Mouse (Mus musculus): ENCODE measurements around the gene Nnmt.

The Nnmt gene

DNA sequence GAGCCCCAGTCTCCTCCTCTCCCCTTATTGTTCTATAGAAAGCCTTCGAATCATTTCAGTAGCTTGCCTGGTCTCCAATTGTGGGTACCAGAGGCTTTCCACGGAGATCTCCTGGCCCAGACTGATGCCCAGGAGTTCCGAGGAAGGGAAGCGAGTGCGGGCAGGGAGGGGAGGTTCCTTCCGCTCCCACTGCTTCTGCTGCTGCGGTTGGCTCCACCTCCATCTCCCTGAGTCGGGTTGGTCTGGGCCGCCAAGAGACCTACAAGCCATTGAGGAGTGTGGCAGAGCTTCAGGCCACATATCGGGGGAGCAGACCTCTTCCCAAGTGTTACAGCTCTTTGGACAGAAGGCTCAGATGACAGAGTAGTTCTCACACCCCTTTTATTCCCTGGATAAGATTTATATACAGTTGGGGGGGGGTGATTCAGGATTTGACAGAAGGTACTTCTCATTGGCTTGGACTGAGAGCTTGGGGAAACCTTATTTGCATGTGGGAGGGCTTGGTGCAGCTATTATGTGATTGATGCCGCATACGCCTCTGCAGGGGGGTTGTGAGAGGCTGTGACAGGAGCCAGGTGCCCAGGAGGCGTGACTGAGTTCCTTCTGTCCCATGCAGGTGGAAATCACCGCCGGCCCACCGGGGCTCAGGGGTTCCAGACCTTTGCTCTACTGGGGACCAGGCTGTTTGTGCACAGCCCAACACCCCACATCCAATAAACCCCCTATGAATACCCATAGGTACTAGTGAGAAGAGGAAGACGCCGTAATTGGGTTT, 30.8 kb upstream of the Nnmt start:
- DNase-seq (ENCODE audit: low spot score in 2 of 2), result no peak

DNA sequence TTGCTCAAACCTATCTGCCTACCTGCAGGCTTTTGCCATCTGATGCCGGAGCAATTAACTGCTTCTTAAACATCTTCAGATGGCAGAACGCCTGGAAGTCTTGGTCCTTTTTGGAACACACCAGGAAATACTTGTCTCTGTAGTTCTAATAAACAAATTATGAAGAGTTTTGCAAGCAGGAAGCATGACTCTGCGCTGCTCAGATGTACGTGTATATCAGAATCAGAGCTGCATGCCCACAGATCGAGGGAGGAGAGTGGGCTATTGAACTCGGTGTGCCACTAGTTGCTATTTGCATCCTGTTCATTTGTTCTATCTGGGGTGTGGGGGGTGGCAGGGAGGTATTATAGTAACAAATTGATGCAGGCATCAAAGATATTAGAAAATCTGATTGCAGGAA, 28.2 kb upstream of the Nnmt start:
- DNase-seq (ENCODE audit: low spot score in 2 of 2), result no peak

DNA sequence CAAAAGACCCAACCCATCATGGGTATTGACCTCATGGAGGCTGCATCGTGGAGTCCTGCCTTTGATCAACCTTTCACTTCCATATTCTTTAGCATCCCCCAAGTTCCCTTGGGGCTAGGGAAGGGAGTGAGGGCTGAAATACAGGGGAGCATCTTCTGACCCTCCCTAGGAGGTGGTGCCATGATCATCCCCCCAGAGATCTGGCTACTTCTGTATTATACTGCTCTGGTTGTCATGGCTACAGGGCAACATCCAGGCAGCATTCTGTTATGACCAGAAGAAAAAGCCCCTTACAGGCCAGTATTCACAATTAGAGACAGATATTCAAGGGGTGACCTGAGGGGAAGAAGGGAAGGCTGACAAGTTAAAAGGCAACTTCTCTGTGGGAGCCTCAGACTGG, 14.3 kb upstream of the Nnmt start:
- DNase-seq (ENCODE audit: low spot score in 2 of 2), result no peak

DNA sequence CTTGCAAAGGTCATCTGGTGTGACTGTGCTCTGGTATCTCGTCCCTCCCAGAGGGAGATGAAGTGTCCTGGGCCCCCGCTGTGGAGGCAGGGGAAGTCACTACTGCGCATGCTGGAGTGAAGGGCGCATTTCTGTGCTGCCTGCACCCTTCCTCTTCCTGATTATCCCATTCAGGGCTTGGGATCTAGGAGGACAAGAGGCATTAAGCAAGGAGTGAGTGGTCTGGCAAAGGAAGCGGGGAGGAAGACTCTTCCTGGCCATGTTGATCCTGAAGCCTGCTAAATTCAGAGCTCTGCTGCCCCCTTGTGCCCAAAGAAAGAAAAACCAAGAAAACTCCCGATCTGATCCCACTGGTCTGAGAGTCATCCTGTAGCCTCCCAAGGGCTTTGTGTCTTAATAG, 13.6 kb upstream of the Nnmt start:
- peak; percentile 21 to 65 for DNase-seq (ENCODE audit: low spot score in 2 of 2)

DNA sequence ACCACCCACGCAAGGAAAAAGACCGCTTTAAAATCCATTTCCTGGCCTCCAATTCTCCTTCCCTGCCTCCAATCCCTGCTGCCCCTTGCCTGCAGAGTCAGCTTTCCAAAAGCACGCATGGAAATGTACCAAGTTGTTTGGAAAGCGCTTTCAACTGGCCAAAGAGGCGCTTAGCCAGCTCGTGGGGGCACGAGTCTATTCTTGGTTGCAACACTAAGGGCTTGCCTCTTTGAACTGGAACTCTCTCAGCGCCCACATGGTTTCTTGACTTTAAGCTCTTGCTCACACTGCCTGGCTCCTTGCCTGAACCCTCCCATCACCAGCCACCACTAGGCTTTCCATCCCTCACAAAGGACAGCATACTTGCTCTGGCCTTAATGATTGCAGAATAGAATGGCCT, 13.2 kb upstream of the Nnmt start:
- no peak for DNase-seq (ENCODE audit: low spot score in 2 of 2)

DNA sequence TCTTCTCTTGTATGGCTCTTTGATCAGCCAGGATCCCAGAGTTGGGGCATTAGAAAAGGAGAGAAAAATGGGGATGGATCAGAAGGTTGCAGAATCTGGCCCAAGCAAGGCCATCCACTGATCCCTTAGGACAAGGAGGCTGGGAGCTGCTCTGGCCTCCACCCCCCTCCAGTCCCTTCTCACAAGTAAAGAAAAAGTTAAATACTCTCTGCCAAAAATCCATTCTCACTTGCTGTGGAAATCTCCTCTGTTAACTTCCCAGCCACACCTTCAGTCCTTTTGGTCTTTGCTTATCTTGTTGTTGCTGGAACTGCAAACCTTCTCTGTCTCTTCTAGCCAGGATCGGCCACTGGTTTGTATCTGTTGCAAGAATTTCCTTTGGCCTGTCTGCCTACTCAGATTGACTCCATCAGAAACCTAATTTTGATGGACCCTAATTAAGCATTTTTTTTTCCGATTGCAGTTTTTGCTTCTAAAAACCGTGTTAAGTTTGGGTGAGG, 12.6 kb upstream of the Nnmt start:
- DNase-seq (ENCODE audit: low spot score in 2 of 2), result no peak

DNA sequence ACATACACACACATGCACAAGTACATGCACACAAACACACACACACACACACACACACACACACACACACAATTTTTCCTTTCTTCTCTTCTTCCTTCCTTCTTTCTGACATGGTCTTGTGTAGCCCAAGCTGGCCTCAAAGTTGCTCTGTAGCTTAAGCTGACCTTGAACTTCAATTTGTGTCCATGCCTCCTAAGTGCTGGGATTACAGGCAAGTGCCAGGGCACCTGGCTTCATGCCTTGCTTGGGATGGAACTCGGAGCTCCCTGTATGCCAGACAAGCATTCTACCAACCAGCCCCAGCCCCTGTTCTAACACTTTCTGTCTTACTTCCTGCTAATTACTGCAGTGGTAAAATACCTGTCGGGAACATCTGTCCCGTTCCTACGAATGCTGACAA, 8.3 kb upstream of the Nnmt start:
- no peak for DNase-seq (ENCODE audit: low spot score in 2 of 2)

DNA sequence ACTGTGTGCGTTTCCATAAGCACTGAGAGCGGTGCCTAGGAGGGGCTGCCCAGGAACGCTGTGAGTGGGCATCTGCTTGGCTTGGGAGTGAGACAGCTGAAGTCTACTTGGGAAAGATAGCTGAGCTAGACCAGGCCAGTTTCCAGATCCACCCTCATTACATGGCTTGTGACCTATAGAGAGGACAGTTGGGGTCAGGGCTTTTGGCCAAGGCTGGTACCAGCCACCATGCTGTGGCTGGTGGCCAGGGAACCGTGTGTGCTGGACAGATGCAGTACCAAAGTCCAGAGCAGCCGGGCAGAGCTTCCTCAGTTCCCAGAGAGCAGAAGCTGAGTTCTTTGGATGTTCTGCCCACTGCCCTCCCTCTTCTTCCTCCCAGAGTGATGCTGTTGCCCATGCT, 7.6 kb upstream of the Nnmt start:
- DNase-seq (ENCODE audit: low spot score in 2 of 2), result no peak

DNA sequence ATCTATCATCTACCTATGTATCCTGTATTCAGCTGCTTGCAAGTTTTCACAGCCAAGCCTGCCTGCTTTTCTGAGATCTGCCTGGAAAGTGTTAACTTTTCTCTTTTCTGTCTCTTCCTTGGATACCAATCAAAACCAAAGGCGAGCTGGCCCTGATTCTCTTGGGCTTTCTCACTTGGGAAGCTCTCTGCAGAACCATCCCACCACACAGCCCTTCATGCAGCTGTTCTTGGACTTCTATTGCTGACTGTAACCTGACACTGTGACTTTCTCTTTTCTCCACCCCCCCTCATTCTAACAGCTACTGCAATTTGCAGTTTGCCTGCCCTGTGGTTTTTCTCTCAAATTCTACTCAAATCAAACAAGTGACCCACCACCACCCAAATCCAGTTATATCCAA, 6.1 kb upstream of the Nnmt start:
- DNase-seq (ENCODE audit: low spot score in 2 of 2), result no peak

DNA sequence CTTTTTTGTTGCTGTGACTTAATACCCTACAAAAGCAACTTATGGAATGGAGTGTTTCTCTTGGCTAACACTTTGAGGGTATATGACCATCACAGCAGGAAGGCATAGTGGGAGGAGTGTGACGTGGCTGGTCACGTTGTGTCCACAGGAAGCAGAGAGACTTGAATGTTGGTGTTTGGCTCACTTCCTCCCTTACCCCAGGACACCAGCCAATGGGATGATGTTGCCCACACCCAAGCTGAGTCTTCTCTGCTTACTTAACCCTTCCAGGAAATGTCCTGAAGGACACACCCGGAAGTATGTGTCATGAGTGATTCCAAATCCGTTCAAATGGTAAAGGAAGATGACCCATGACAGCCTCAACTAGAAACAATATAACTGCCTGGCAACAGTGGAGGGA, 4.8 kb upstream of the Nnmt start:
- DNase-seq (ENCODE audit: low spot score in 2 of 2), result no peak

DNA sequence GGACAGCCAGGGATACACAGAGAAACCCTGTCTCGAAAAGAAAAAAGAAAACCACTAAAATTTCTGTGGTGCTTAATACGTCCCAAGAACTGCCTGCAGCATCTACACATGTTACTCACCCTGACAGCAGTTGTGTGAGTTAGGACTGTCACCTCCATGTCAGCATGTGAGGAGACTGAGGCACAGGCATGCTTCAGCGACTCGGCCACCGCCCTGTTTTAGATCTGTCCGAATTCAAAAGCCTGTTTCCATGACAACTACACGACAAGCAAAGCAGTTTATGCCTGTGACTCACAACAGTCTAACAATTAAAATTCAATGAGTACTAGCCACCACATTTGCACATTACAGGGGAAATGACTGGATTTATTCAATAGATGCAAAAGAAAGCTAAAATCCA, 2.5 kb upstream of the Nnmt start:
- DNase-seq (ENCODE audit: low spot score in 2 of 2), result no peak

DNA sequence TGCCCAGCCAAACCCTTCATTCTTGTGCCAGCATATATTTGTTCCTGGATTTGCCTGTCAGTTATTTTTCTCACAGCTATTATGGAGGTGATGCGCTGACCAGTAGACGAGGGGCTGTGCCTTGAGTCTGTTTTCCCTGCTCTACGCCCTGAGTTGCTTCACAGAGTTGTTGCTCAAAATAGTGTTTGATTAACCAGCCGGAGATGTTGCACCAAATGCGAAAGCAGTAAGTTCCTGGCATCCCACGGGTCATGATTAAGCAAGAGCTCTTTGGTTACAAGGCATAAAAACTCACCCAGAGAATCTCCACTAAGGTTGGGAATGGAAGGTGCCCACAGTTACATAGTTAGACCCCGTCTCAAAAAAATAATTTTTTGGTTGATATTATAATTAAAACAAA, 1.2 kb upstream of the Nnmt start:
- no peak for DNase-seq (ENCODE audit: low spot score in 2 of 2)

DNA sequence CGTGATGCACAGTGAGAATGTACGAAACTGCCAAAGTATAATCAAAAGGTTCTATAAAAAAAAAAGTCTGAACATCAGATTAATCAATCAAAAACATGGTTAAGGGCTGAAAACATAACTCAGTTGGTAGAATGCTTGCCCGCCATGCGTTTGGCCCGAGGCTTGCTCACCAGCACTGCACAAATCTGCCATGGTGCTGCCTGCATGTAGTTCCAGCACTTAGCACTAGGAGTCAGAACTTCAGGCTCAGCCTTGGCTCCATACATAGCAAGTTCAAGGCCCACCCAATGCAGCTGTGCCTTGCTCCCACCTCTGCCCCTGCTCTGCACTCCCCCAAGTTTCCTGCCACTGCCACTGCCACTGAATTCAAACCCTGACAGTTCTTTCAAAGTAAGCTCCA, 744 bp upstream of the Nnmt start:
- no peak for DNase-seq (ENCODE audit: low spot score in 2 of 2)

DNA sequence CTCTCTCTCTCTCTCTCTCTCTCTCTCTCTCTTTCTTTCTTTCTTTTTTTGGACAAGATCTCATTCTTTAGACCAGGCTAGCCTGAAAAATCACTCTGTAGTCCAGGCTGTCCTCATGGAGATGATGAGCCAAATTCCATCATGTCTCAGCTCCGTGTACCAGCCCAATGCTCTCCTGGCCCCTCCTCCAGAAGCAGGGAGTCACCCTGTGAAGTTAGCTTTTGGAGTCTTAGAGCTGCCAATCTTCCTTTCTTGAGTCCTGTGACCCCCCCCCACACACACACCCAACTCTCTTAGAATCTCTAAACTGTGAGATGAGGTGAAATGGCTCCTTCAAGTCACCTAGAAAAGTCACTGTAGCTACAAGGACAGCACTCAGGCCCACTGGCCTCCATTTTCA, 727 bp downstream of the Nnmt start:
- no peak for DNase-seq (ENCODE audit: low spot score in 2 of 2)

DNA sequence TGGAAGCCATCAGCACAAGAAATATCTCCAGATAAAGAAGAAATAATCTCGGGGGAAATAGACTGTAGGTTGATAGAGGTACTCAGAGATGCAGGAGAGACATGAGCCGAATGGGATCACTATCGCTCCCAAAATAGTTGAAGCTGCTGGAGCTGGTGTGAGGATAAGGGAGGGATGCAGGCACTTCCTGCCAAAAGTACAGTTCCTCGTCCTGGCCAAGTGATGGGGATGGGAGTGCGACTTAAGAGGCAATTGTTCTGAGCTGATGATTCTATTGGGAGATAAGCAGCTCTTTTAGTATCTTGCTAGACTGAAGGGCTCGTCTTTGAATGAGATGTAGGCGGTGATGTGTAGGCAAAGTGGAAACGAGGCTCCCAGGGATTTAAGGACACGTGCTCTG, 4.1 kb downstream of the Nnmt start:
- DNase-seq (ENCODE audit: low spot score in 2 of 2), result no peak

DNA sequence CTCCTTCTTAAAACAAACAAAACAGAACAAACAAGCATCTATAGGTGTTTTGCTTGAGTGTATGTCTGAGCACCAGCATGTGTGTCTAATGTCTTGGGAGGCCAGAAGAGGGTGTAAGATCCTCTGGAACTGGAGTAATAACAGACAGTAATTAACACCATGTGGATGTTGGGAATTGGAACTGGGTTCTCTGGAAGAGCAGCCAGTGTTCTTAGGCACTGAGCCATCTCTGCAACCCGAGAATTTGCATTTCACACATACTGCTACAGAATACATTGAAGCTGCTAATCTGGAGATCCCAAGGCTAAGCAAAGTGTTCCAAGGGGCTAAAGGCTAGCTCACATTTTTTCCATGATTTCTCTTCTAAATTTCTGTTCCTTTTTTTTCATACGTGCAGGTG, 4.9 kb downstream of the Nnmt start:
- no peak for DNase-seq (ENCODE audit: low spot score in 2 of 2)

DNA sequence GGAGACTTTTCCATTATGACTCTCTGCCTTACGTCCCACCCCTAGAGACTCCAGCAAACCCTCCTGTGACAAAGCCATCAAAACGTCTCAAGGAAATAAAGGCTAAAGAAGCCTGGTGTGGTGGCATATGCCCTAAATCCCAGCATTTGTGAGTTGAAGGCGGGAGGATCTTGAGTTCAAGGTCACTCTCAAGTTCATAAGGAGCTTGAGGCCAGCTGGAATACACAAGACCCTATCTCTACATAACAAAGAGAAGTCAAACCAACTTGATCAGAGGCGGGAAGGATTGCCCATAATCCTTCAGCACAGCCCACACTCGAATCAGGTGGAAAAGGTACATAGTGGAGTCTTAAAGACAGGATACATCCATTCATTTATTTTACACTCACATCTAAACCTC, 7.5 kb downstream of the Nnmt start:
- DNase-seq (ENCODE audit: low spot score in 2 of 2), result no peak

DNA sequence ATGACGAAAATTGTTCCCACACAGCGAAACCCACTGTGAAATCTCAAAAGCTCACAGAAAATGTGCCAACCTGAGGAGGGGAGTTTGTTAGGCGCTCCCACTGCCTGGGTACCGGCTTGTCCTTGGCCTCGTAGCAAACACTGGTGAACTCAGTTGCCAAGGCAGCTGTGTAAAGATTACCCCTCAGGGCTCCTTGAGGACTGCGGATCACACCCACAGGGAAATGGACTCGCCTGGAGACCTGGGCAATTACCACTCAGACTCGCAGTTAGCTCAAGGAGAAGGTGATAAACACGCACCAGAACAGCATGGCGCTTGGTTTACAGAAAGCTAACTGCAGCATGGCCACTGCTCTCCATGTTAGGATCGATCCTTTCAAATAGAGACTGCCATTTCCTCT, 8.0 kb downstream of the Nnmt start:
- DNase-seq (ENCODE audit: low spot score in 2 of 2), result no peak

DNA sequence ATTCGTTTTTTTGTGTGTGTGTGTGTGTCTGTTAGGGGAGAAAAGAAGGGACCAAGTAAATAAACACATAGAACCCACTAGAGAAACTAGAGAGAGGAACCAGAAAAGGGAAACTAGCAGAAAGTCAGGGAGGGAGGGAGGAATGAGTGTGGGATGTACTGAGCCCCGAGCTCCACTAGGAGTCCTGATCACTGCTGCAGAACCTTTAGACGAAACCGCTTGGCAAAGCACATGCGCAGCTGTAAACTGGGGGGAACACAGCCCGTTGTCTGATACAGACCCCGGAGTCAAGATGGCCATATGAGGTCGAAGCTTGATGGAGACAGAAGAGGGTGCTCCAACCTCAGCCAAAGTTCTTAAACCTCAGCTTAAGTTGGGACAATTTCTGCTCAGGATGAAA, 11.0 kb downstream of the Nnmt start:
- no peak for DNase-seq (ENCODE audit: low spot score in 2 of 2)

DNA sequence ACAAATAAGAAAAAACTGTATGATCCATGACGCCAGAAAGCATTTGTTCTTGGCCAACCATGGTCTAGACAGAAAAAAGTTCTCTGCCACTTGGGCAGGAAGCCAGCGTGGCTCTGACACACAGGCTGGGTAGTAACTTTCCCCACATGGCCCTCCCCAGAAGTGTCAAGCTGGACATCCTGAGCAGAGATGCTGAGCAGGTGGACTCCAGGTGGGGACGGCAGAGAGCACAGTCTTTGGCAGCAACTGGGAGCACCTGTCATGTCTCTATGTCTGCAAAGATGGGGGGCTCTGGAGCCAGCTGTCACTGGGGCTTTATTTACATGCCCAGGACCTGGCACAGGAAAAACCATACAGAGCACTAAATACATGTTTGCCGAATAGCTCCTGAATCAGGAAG, 14.3 kb downstream of the Nnmt start:
- no peak for DNase-seq (ENCODE audit: low spot score in 2 of 2)

DNA sequence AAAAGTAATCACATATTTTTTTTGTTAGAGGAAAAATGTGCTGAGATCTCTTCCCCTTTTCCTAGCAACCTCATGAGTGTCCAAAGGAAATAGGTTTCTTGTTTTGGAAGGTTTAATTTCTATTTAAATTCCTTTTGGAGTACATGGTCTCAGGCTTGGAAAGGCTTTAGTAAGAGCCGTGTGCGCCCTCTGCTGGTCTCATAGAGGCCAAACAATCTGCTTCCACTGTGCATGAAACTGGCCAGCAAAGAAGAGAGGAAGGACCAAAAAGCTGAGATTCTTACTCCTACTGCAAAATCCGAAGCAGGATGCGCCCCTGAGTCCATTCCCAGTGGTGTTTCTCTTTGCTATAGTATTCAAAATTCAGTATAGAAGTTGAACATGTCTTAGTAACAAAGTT, 18.6 kb downstream of the Nnmt start:
- peak; percentile 15 to 74 for DNase-seq (ENCODE audit: low spot score in 2 of 2)

DNA sequence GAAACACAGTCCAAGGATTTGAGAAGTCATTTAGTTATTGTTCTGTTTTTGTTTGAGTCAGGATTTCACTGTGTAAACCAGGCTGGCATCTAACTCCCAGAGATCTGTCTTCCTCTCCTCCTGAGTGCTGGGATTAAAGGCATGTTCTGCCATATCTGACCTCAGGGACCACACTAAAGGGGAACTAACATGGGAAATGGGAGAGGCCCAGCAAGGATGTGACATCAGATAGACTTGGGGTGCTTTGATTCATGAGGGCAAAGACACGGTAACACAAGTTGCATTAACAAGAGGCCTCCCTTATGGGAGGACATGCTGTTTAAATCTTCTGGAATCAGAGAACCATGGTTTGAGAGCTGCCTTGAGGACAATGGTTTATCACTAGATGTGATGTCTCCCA, 24.1 kb downstream of the Nnmt start:
- no peak for DNase-seq (ENCODE audit: low spot score in 2 of 2)

DNA sequence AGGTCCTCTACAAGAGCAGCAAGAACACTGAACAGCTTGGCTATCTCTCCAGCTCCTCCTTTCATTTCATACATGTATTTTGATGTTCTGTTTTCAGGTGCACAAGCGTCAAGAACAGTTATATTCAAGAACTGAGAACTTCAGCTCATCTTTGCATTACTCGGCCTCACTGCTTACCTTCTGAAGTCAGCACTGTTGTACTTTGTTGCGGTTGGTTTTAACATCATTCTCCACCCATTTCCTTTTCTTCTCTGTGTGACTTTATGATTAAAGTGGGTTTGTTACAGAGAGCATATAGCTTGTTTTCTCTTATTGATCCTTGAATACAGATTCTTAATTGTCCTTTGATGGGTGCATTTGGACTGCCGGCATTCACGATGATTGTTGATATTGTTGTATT, 42.6 kb downstream of the Nnmt start:
- DNase-seq (ENCODE audit: low spot score in 2 of 2), result no peak

DNA sequence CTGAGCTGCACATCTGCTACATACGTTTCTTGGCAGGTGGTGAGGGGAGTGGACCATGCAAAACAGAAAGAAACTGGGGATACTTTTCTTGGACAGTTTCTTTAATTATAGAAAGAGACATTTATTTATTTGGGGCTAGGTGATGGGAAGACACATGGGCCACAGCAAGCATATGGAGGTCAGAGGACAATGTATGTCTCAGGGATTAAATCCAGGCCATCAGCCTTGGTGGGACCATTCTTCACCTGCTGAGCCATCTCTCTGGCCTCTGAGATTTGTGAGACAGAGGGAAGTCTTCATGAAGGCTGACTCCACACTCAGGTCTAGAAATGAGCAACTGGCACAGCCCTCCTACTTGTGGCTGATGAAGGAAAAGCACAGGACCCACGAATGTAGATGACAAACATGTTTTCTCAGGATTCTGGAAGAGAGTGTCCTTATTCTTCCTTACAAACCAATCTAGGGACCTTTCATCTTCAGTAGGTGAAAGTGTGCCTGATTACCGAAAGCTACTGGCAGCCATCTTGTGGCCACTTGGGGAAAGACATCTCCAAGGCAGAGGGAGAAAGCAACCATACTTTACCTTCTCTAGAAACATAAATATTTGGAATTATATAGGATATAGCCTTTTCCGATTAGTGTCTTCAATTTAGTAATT, 45.3 kb downstream of the Nnmt start:
- peak; percentile 13 to 70 for DNase-seq (ENCODE audit: low spot score in 2 of 2)
